Mouse (Mus musculus): Measurements from ENCODE around the gene Pomgnt2. TPM values are rescaled to one million over a fixed set of nuclear protein-coding genes. Genes with fewer than 3 reads are reported as not detected.

The Pomgnt2 gene
- polyA plus RNA-seq, 1 experiment from 2014 or later: 37.8 TPM

GRCm38 (mm10) chr9:122010751-122011150 is 13.8 kb upstream of the Pomgnt2 start:
- Histone ChIP-seq H3K9ac (replicated peaks) (no peak overlapping the region), H3K27ac (replicated peaks) (no peak overlapping the region), H3K27me3 (replicated peaks) (no peaks in the 10 kb centered on the region), H3K4me2 (no peak overlapping the region), H3K9me3 (replicated peaks) (no peaks in the 10 kb centered on the region), H3K4me3 (replicated peaks) (no peak overlapping the region), H3K36me3 (no peaks in the 10 kb centered on the region), H3K4me1 (peaks cover 11% of the 10 kb centered on the region)
- no peak for ATAC-seq (ENCODE audit: low FRiP score)
- 90% methylated on average over 2 of the region's 2 CpGs for WGBS

- Histone ChIP-seq H3K36me3 (no peaks in the 10 kb centered on the region), H3K9ac (replicated peaks) (no peak overlapping the region), H3K27ac (replicated peaks) (peak overlapping the region; percentile 51), H3K4me2 (no peak overlapping the region), H3K4me3 (replicated peaks) (no peak overlapping the region), H3K4me1 (peaks cover 11% of the 10 kb centered on the region), H3K9me3 (replicated peaks) (no peaks in the 10 kb centered on the region), H3K27me3 (replicated peaks) (no peaks in the 10 kb centered on the region)
- peak; percentile 70; the same call in 1 of the 2 replicates for ATAC-seq (ENCODE audit: low FRiP score)
- 13% methylated on average over 2 of the region's 2 CpGs for WGBS
Measured at GRCm38 (mm10) chr9:122008876-122009275, 12.0 kb upstream of the Pomgnt2 start.

- no peak overlapping the region for H3K9ac ChIP-seq (replicated peaks)
- whole genome bisulfite sequencing: 15% methylated on average over 7 of the region's 7 CpGs
- peaks cover 11% of the 10 kb centered on the region for H3K4me1 ChIP-seq
- no peaks in the 10 kb centered on the region for H3K9me3 ChIP-seq (replicated peaks)
- H3K4me2 ChIP-seq: no peak overlapping the region
- no peaks in the 10 kb centered on the region for H3K36me3 ChIP-seq
- H3K4me3 ChIP-seq (replicated peaks): no peak overlapping the region
- H3K27ac ChIP-seq (replicated peaks): no peak overlapping the region
- H3K27me3 ChIP-seq (replicated peaks): no peaks in the 10 kb centered on the region
- no peak for ATAC-seq (ENCODE audit: low FRiP score)
Measured at GRCm38 (mm10) chr9:122006609-122007008, 9.7 kb upstream of the Pomgnt2 start.

- Histone ChIP-seq H3K27ac (replicated peaks) (no peak overlapping the region), H3K4me2 (no peak overlapping the region), H3K9ac (replicated peaks) (no peak overlapping the region), H3K36me3 (no peaks in the 10 kb centered on the region), H3K27me3 (replicated peaks) (no peaks in the 10 kb centered on the region), H3K9me3 (replicated peaks) (no peaks in the 10 kb centered on the region), H3K4me3 (replicated peaks) (no peak overlapping the region), H3K4me1 (peaks cover 11% of the 10 kb centered on the region)
- 83% methylated on average over 2 of the region's 2 CpGs for WGBS
- no peak for ATAC-seq (ENCODE audit: low FRiP score)
Measured at GRCm38 (mm10) chr9:122006175-122006574, 9.3 kb upstream of the Pomgnt2 start.

GRCm38 (mm10) chr9:121997978-121998377 is 1.1 kb upstream of the Pomgnt2 start:
- Histone ChIP-seq H3K9me3 (replicated peaks) (no peaks in the 10 kb centered on the region), H3K4me3 (replicated peaks) (no peak overlapping the region), H3K9ac (replicated peaks) (no peak overlapping the region), H3K36me3 (no peaks in the 10 kb centered on the region), H3K27ac (replicated peaks) (no peak overlapping the region), H3K4me2 (no peak overlapping the region), H3K4me1 (peaks cover 25% of the 10 kb centered on the region), H3K27me3 (replicated peaks) (no peaks in the 10 kb centered on the region)
- ATAC-seq (ENCODE audit: low FRiP score): no peak
- WGBS: 77% methylated on average over 4 of the region's 4 CpGs

- peak overlapping the region; percentile 88 for H3K4me3 ChIP-seq (replicated peaks)
- peak; percentile 93 for ATAC-seq (ENCODE audit: low FRiP score)
- H3K4me2 ChIP-seq: peak overlapping the region; percentile 87
- under 1% methylated on average over 53 of the region's 53 CpGs for WGBS
- peaks cover 26% of the 10 kb centered on the region for H3K4me1 ChIP-seq
- H3K36me3 ChIP-seq: no peaks in the 10 kb centered on the region
- peak overlapping the region; percentile 45 for H3K27ac ChIP-seq (replicated peaks)
- no peaks in the 10 kb centered on the region for H3K27me3 ChIP-seq (replicated peaks)
- H3K9me3 ChIP-seq (replicated peaks): no peaks in the 10 kb centered on the region
- H3K9ac ChIP-seq (replicated peaks): peak overlapping the region; percentile 85
Measured at GRCm38 (mm10) chr9:121995508-121996131, 1.3 kb downstream of the Pomgnt2 start.

- no peaks in the 10 kb centered on the region for H3K36me3 ChIP-seq
- H3K4me3 ChIP-seq (replicated peaks): peak overlapping the region; percentile 88
- peak overlapping the region; percentile 85 for H3K9ac ChIP-seq (replicated peaks)
- no peak overlapping the region for H3K27ac ChIP-seq (replicated peaks)
- no peaks in the 10 kb centered on the region for H3K9me3 ChIP-seq (replicated peaks)
- H3K4me1 ChIP-seq: peaks cover 26% of the 10 kb centered on the region
- 11% methylated on average over 10 of the region's 10 CpGs for WGBS
- no peaks in the 10 kb centered on the region for H3K27me3 ChIP-seq (replicated peaks)
- no peak for ATAC-seq (ENCODE audit: low FRiP score)
- peak overlapping the region; percentile 87 for H3K4me2 ChIP-seq
Measured at GRCm38 (mm10) chr9:121995077-121995476, 1.8 kb downstream of the Pomgnt2 start.

GRCm38 (mm10) chr9:121993047-121993446 is 3.9 kb downstream of the Pomgnt2 start:
- no peaks in the 10 kb centered on the region for H3K9me3 ChIP-seq (replicated peaks)
- 0 out of 2 replicates have a peak, but pooled peaks cover 5% of the 10 kb centered on the region for H3K36me3 ChIP-seq
- H3K4me2 ChIP-seq: no peak overlapping the region
- peaks cover 26% of the 10 kb centered on the region for H3K4me1 ChIP-seq
- no peak overlapping the region for H3K27ac ChIP-seq (replicated peaks)
- H3K4me3 ChIP-seq (replicated peaks): no peak overlapping the region
- WGBS: 69% methylated on average over 3 of the region's 3 CpGs
- H3K27me3 ChIP-seq (replicated peaks): no peaks in the 10 kb centered on the region
- no peak for ATAC-seq (ENCODE audit: low FRiP score)
- no peak overlapping the region for H3K9ac ChIP-seq (replicated peaks)

- H3K9ac ChIP-seq (replicated peaks): no peak overlapping the region
- 64% methylated on average over 5 of the region's 5 CpGs for WGBS
- no peak overlapping the region for H3K27ac ChIP-seq (replicated peaks)
- no peaks in the 10 kb centered on the region for H3K27me3 ChIP-seq (replicated peaks)
- ATAC-seq (ENCODE audit: low FRiP score): no peak
- H3K4me2 ChIP-seq: no peak overlapping the region
- peaks cover 26% of the 10 kb centered on the region for H3K4me1 ChIP-seq
- H3K36me3 ChIP-seq: 0 out of 2 replicates have a peak, but pooled peaks cover 5% of the 10 kb centered on the region
- no peak overlapping the region for H3K4me3 ChIP-seq (replicated peaks)
- H3K9me3 ChIP-seq (replicated peaks): no peaks in the 10 kb centered on the region
Measured at GRCm38 (mm10) chr9:121991041-121991440, 5.9 kb downstream of the Pomgnt2 start.

- Histone ChIP-seq H3K27ac (replicated peaks) (no peak overlapping the region), H3K27me3 (replicated peaks) (no peaks in the 10 kb centered on the region), H3K9ac (replicated peaks) (no peak overlapping the region), H3K9me3 (replicated peaks) (no peaks in the 10 kb centered on the region), H3K4me3 (replicated peaks) (no peak overlapping the region), H3K4me1 (peaks cover 23% of the 10 kb centered on the region), H3K4me2 (no peak overlapping the region), H3K36me3 (0 out of 2 replicates have a peak, but pooled peaks cover 5% of the 10 kb centered on the region)
- WGBS: 9% methylated on average over 5 of the region's 5 CpGs
- ATAC-seq (ENCODE audit: low FRiP score): no peak
Measured at GRCm38 (mm10) chr9:121989536-121989935, 7.4 kb downstream of the Pomgnt2 start.

- no peaks in the 10 kb centered on the region for H3K27me3 ChIP-seq (replicated peaks)
- H3K27ac ChIP-seq (replicated peaks): no peak overlapping the region
- no peak overlapping the region for H3K4me3 ChIP-seq (replicated peaks)
- 0 out of 2 replicates have a peak, but pooled peaks cover 5% of the 10 kb centered on the region for H3K36me3 ChIP-seq
- H3K9me3 ChIP-seq (replicated peaks): no peaks in the 10 kb centered on the region
- 66% methylated on average over 3 of the region's 3 CpGs for WGBS
- no peak for ATAC-seq (ENCODE audit: low FRiP score)
- no peak overlapping the region for H3K4me2 ChIP-seq
- H3K9ac ChIP-seq (replicated peaks): no peak overlapping the region
- H3K4me1 ChIP-seq: peaks cover 17% of the 10 kb centered on the region
Measured at GRCm38 (mm10) chr9:121988910-121989309, 8.0 kb downstream of the Pomgnt2 start.
